In the genomic region with DNA sequence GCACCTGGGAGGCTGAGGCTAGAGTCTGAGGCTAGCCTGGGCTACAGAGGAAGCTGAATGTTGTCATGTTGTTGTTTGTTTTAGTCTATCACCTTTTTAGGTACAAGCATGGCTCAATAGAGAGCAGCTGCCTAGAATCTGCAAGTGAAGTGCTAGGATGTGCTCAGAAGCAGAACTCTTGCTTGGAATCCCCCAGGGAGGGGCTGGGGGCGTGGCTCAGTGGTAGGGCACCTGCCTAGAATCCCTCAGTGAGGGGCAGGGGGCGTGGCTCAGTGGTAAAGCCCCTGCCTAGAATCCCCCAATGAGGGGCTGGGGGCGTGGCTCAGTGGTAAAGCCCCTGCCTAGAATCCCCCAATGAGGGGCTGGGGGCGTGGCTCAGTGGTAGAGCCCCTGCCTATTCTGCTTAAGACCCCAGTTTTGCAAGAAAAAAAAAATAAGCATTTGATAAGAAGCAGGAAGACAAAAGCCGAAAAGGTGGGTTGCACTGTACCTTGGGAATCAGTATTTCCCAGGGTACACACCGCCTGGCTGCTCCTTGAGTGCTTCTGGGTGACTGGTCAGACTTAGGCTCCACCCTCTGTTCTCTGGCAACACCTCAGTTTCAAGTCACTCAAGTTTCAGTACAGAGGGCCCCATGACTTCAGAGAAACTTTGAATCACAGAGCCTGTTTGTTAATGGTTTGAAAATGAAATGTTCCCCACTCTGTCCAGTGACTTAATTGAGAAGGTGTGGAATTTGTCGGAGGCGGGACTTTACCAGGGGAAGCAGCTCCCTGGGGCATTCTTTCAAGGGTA, we compare ENCODE assay signal across 16 mouse cellular contexts. TPM values are rescaled to one million over a fixed set of nuclear protein-coding genes. Genes with fewer than 3 reads are reported as not detected.
DNase-seq lines count a peak whose midpoint lies in the region; ATAC-seq and TF ChIP-seq lines count a peak whose summit lies in the region.
"Had no signal": no experiment of that assay in that cellular context is flagged by ENCODE, and none has a peak within 500 bp of the region (broad histone marks: within the 10 kb centered on the region; RNA-seq: fewer than 3 reads in every experiment).

No protein-coding gene starts in this region.

- no peak for ATAC-seq in midbrain, embryonic 16.5 days
- peak; percentile 82 for ATAC-seq in stomach, postnatal 0 days (ENCODE audit: low FRiP score, low TSS enrichment)
- ATAC-seq in liver, embryonic 11.5 days (replicated peaks; ENCODE audit: low FRiP score) = no peak
- ATAC-seq in intestine, embryonic 15.5 days = no peak
- ATAC-seq: forebrain, embryonic 15.5 days; inflammation-experienced regulatory T-cells, adult 6 months; midbrain, embryonic 15.5 days had no signal

- 75% methylated on average over 8 of the region's 8 CpGs for WGBS in midbrain, embryonic 10.5 days
- WGBS in midbrain, embryonic 16.5 days = 83% methylated on average over 8 of the region's 8 CpGs
- 68% methylated on average over 8 of the region's 8 CpGs for WGBS in stomach, postnatal 0 days
- 62% methylated on average over 8 of the region's 8 CpGs for WGBS in liver, embryonic 11.5 days
- WGBS in limb, embryonic 10.5 days = 80% methylated on average over 8 of the region's 8 CpGs
- 83% methylated on average over 8 of the region's 8 CpGs for WGBS in intestine, embryonic 15.5 days

- TF ChIP-seq POLR2A in embryonic fibroblast, embryonic 13.5 days (IDR thresholded peaks at IDR 0.05; ENCODE audit: low read depth, low read length) = no peak

- TF ChIP-seq EP300 in stomach, postnatal 0 days (optimal IDR thresholded peaks at IDR 0.05) = no peak

- no peak overlapping the region for H3K4me3 ChIP-seq in midbrain, embryonic 10.5 days
- H3K4me3 ChIP-seq in midbrain, embryonic 16.5 days (ENCODE audit: low read depth, low read length) = no peak overlapping the region
- H3K4me3 ChIP-seq in embryonic fibroblast, embryonic 13.5 days (ENCODE audit: insufficient read depth, low read length) = no peak overlapping the region
- H3K4me3 ChIP-seq in stomach, postnatal 0 days (ENCODE audit: low read depth, low read length) = no peak overlapping the region
- no peak overlapping the region for H3K4me3 ChIP-seq in liver, embryonic 11.5 days (ENCODE audit: low read depth, low read length)
- H3K4me3 ChIP-seq in limb, embryonic 10.5 days = no peak overlapping the region
- H3K4me3 ChIP-seq in intestine, embryonic 15.5 days (replicated peaks) = no peak overlapping the region
- H3K4me3 ChIP-seq: forebrain, embryonic 15.5 days; midbrain, embryonic 15.5 days had no signal

- TF ChIP-seq CTCF in embryonic fibroblast, embryonic 13.5 days (IDR thresholded peaks at IDR 0.05; ENCODE audit: borderline replicate concordance, insufficient read depth, low read length) = no peak
- no peak for TF ChIP-seq CTCF in stomach, postnatal 0 days (IDR thresholded peaks at IDR 0.05; ENCODE audit: low read depth)

- H3K9ac ChIP-seq in midbrain, embryonic 16.5 days (ENCODE audit: low read depth, low read length) = no peak overlapping the region
- H3K9ac ChIP-seq in stomach, postnatal 0 days (ENCODE audit: low read length) = no peak overlapping the region
- H3K9ac ChIP-seq in liver, embryonic 11.5 days (ENCODE audit: low read depth, low read length) = no peak overlapping the region
- no peak overlapping the region for H3K9ac ChIP-seq in intestine, embryonic 15.5 days
- H3K9ac ChIP-seq: forebrain, embryonic 15.5 days; liver, embryonic 14.5 days; midbrain, embryonic 15.5 days had no signal

- H3K36me3 ChIP-seq in midbrain, embryonic 10.5 days = no peaks in the 10 kb centered on the region
- H3K36me3 ChIP-seq in midbrain, embryonic 16.5 days (ENCODE audit: control insufficient read depth, insufficient read depth, low read length) = no peaks in the 10 kb centered on the region
- H3K36me3 ChIP-seq in stomach, postnatal 0 days (ENCODE audit: control insufficient read depth, insufficient read depth, low read length) = no peaks in the 10 kb centered on the region
- H3K36me3 ChIP-seq in liver, embryonic 11.5 days (ENCODE audit: control insufficient read depth, insufficient read depth, low read length) = no peaks in the 10 kb centered on the region
- H3K36me3 ChIP-seq in limb, embryonic 10.5 days = no peaks in the 10 kb centered on the region
- H3K36me3 ChIP-seq in intestine, embryonic 15.5 days = no peaks in the 10 kb centered on the region
- H3K36me3 ChIP-seq: forebrain, embryonic 15.5 days; midbrain, embryonic 15.5 days had no signal

- 0 out of 2 replicates have a peak, but pooled peaks cover 5% of the 10 kb centered on the region for H3K27me3 ChIP-seq in midbrain, embryonic 10.5 days (ENCODE audit: low read depth, poor library complexity, severe bottlenecking)
- H3K27me3 ChIP-seq in midbrain, embryonic 16.5 days (ENCODE audit: control insufficient read depth, insufficient read depth, low read depth, low read length) = no peaks in the 10 kb centered on the region
- H3K27me3 ChIP-seq in stomach, postnatal 0 days (ENCODE audit: control insufficient read depth, insufficient read depth, low read length) = no peaks in the 10 kb centered on the region
- peaks cover 5% of the 10 kb centered on the region; the same call in 1 of the 2 replicates for H3K27me3 ChIP-seq in liver, embryonic 11.5 days (replicated peaks; ENCODE audit: control insufficient read depth, insufficient read depth, low read length)
- H3K27me3 ChIP-seq in limb, embryonic 10.5 days (ENCODE audit: low read depth, poor library complexity, severe bottlenecking) = peaks cover 7% of the 10 kb centered on the region; the same call in 1 of the 2 replicates
- no peaks in the 10 kb centered on the region for H3K27me3 ChIP-seq in intestine, embryonic 15.5 days (replicated peaks)
- H3K27me3 ChIP-seq: forebrain, embryonic 15.5 days; midbrain, embryonic 15.5 days had no signal

- H3K9me3 ChIP-seq in midbrain, embryonic 10.5 days (replicated peaks) = no peaks in the 10 kb centered on the region
- H3K9me3 ChIP-seq in midbrain, embryonic 16.5 days (replicated peaks; ENCODE audit: control insufficient read depth, low read length, poor library complexity, severe bottlenecking) = no peaks in the 10 kb centered on the region
- H3K9me3 ChIP-seq in stomach, postnatal 0 days (ENCODE audit: control insufficient read depth, low read length) = no peaks in the 10 kb centered on the region
- no peaks in the 10 kb centered on the region for H3K9me3 ChIP-seq in liver, embryonic 11.5 days (ENCODE audit: control insufficient read depth, low read length)
- no peaks in the 10 kb centered on the region for H3K9me3 ChIP-seq in limb, embryonic 10.5 days (replicated peaks)
- H3K9me3 ChIP-seq in intestine, embryonic 15.5 days = no peaks in the 10 kb centered on the region
- H3K9me3 ChIP-seq: forebrain, embryonic 15.5 days; midbrain, embryonic 15.5 days had no signal

- DNase-seq in midbrain, embryonic 10.5 days (ENCODE audit: low spot score) = no peak
- DNase-seq in kidney, postnatal 25 days = peak; percentile 36 to 81
- DNase-seq in stomach, postnatal 0 days (ENCODE audit: low spot score) = peak; percentile 70
- DNase-seq in liver, embryonic 11.5 days (ENCODE audit: low spot score) = no peak
- no peak for DNase-seq in limb, embryonic 10.5 days (ENCODE audit: low spot score)
- DNase-seq: adrenal gland, postnatal 25 days; cerebellum, adult 11-12 months; gastrocnemius, postnatal 25 days had no signal

- H3K4me1 ChIP-seq in midbrain, embryonic 10.5 days = peaks cover 22% of the 10 kb centered on the region
- 0 out of 2 replicates have a peak, but pooled peaks cover 2% of the 10 kb centered on the region for H3K4me1 ChIP-seq in midbrain, embryonic 16.5 days (ENCODE audit: control insufficient read depth, insufficient read depth, low read length)
- peaks cover 9% of the 10 kb centered on the region; the same call in 1 of the 2 replicates for H3K4me1 ChIP-seq in embryonic fibroblast, embryonic 13.5 days (ENCODE audit: control insufficient read depth, insufficient read depth, low read length)
- H3K4me1 ChIP-seq in stomach, postnatal 0 days (replicated peaks; ENCODE audit: control insufficient read depth, insufficient read depth) = peaks cover 13% of the 10 kb centered on the region
- no peaks in the 10 kb centered on the region for H3K4me1 ChIP-seq in liver, embryonic 11.5 days (replicated peaks; ENCODE audit: control insufficient read depth, insufficient read depth, low read length)
- peaks cover 15% of the 10 kb centered on the region for H3K4me1 ChIP-seq in limb, embryonic 10.5 days
- H3K4me1 ChIP-seq in intestine, embryonic 15.5 days (replicated peaks) = peaks cover 19% of the 10 kb centered on the region

- no peak overlapping the region for H3K4me2 ChIP-seq in midbrain, embryonic 16.5 days (ENCODE audit: low read length)
- H3K4me2 ChIP-seq in stomach, postnatal 0 days (replicated peaks; ENCODE audit: low read depth) = no peak overlapping the region
- H3K4me2 ChIP-seq in liver, embryonic 11.5 days = no peak overlapping the region
- no peak overlapping the region for H3K4me2 ChIP-seq in intestine, embryonic 15.5 days (replicated peaks)
- H3K4me2 ChIP-seq: forebrain, embryonic 15.5 days; midbrain, embryonic 15.5 days had no signal

- 0 out of 2 replicates have a peak overlapping the region, but pooled peaks have one; percentile 3 for H3K27ac ChIP-seq in midbrain, embryonic 10.5 days (replicated peaks)
- no peak overlapping the region for H3K27ac ChIP-seq in midbrain, embryonic 16.5 days (ENCODE audit: low read length)
- peak overlapping the region; percentile 41; the same call in 1 of the 2 replicates for H3K27ac ChIP-seq in embryonic fibroblast, embryonic 13.5 days (ENCODE audit: insufficient read depth, low read length)
- H3K27ac ChIP-seq in stomach, postnatal 0 days (replicated peaks) = peak overlapping the region; percentile 56
- no peak overlapping the region for H3K27ac ChIP-seq in liver, embryonic 11.5 days (ENCODE audit: low read depth, low read length)
- no peak overlapping the region for H3K27ac ChIP-seq in limb, embryonic 10.5 days
- no peak overlapping the region for H3K27ac ChIP-seq in intestine, embryonic 15.5 days
- H3K27ac ChIP-seq: forebrain, embryonic 15.5 days; liver, embryonic 14.5 days; midbrain, embryonic 15.5 days had no signal

RNA-seq across cellular contexts. Expression of gene Upk3bl, which starts 1.2 kb away (rescaled TPM):
- 0.50 and 0.72 TPM in 2 replicates for polyA plus RNA-seq in midbrain, embryonic 10.5 days (2016; fragmentation: Nextera tagmentation; extraction: Ambion mirVana)
- polyA plus RNA-seq in midbrain, embryonic 16.5 days (2015; fragmentation: Nextera tagmentation; extraction: Ambion mirVana) = 0.19 TPM in 1 of 2 replicates, not detected in the other
- polyA plus RNA-seq in embryonic fibroblast, embryonic 13.5 days (2011; ENCODE audit: insufficient read length, low read depth, missing spikeins) = not detected in 2 replicates
- 27.4 and 56.0 TPM in 2 replicates for polyA plus RNA-seq in stomach, postnatal 0 days (2015; fragmentation: Nextera tagmentation; extraction: Ambion mirVana)
- polyA plus RNA-seq in liver, embryonic 11.5 days (2014; fragmentation: Nextera tagmentation; extraction: Ambion mirVana) = 0.78 and 0.97 TPM in 2 replicates
- 3.5 and 4.9 TPM in 2 replicates for polyA plus RNA-seq in limb, embryonic 10.5 days (2016; fragmentation: Nextera tagmentation; extraction: Ambion mirVana)
- polyA plus RNA-seq in intestine, embryonic 15.5 days (2015; fragmentation: Nextera tagmentation; extraction: Ambion mirVana) = 1.4 and 1.9 TPM in 2 replicates
- polyA plus RNA-seq: forebrain, embryonic 15.5 days; heart, postnatal 0 days; inflammation-experienced regulatory T-cells, adult 6 months; midbrain, embryonic 15.5 days had no signal

RNA-seq across cellular contexts. Expression of gene Upk3b, which starts 14.8 kb away (rescaled TPM):
- 0.10 TPM in 1 of 2 replicates, not detected in the other for polyA plus RNA-seq in midbrain, embryonic 10.5 days (2016; fragmentation: Nextera tagmentation; extraction: Ambion mirVana)
- 0.05 TPM in 1 of 2 replicates, not detected in the other for polyA plus RNA-seq in midbrain, embryonic 16.5 days (2015; fragmentation: Nextera tagmentation; extraction: Ambion mirVana)
- 0.23 and 1.0 TPM in 2 replicates for polyA plus RNA-seq in embryonic fibroblast, embryonic 13.5 days (2011; ENCODE audit: insufficient read length, low read depth, missing spikeins)
- polyA plus RNA-seq in stomach, postnatal 0 days (2015; fragmentation: Nextera tagmentation; extraction: Ambion mirVana) = 22.8 and 27.7 TPM in 2 replicates
- polyA plus RNA-seq in liver, embryonic 11.5 days (2014; fragmentation: Nextera tagmentation; extraction: Ambion mirVana) = 15.2 and 16.6 TPM in 2 replicates
- polyA plus RNA-seq in limb, embryonic 10.5 days (2016; fragmentation: Nextera tagmentation; extraction: Ambion mirVana) = 1.5 and 5.5 TPM in 2 replicates
- 42.9 and 45.6 TPM in 2 replicates for polyA plus RNA-seq in intestine, embryonic 15.5 days (2015; fragmentation: Nextera tagmentation; extraction: Ambion mirVana)
- polyA plus RNA-seq: forebrain, embryonic 15.5 days; midbrain, embryonic 15.5 days had no signal

RNA-seq across cellular contexts. Expression of gene Rasa4, which starts 30.7 kb away (rescaled TPM):
- polyA plus RNA-seq in midbrain, embryonic 10.5 days (2016; fragmentation: Nextera tagmentation; extraction: Ambion mirVana) = 3.6 and 6.3 TPM in 2 replicates
- 22.0 and 29.1 TPM in 2 replicates for polyA plus RNA-seq in midbrain, embryonic 16.5 days (2015; fragmentation: Nextera tagmentation; extraction: Ambion mirVana)
- polyA plus RNA-seq in embryonic fibroblast, embryonic 13.5 days (2011; ENCODE audit: insufficient read length, low read depth, missing spikeins) = 20.6 and 39.8 TPM in 2 replicates
- 4.0 and 4.7 TPM in 2 replicates for polyA plus RNA-seq in stomach, postnatal 0 days (2015; fragmentation: Nextera tagmentation; extraction: Ambion mirVana)
- polyA plus RNA-seq in liver, embryonic 11.5 days (2014; fragmentation: Nextera tagmentation; extraction: Ambion mirVana) = 1.7 TPM in 2 replicates
- polyA plus RNA-seq in limb, embryonic 10.5 days (2016; fragmentation: Nextera tagmentation; extraction: Ambion mirVana) = 1.1 and 2.4 TPM in 2 replicates
- polyA plus RNA-seq in intestine, embryonic 15.5 days (2015; fragmentation: Nextera tagmentation; extraction: Ambion mirVana) = 16.3 and 19.4 TPM in 2 replicates

RNA-seq across cellular contexts. Expression of gene Dtx2, which starts 58.5 kb away (rescaled TPM):
- polyA plus RNA-seq in midbrain, embryonic 10.5 days (2016; fragmentation: Nextera tagmentation; extraction: Ambion mirVana) = 36.3 and 39.6 TPM in 2 replicates
- polyA plus RNA-seq in midbrain, embryonic 16.5 days (2015; fragmentation: Nextera tagmentation; extraction: Ambion mirVana) = 24.0 and 26.1 TPM in 2 replicates
- 8.5 and 10.9 TPM in 2 replicates for polyA plus RNA-seq in embryonic fibroblast, embryonic 13.5 days (2011; ENCODE audit: insufficient read length, low read depth, missing spikeins)
- 13.5 and 16.2 TPM in 2 replicates for polyA plus RNA-seq in stomach, postnatal 0 days (2015; fragmentation: Nextera tagmentation; extraction: Ambion mirVana)
- polyA plus RNA-seq in liver, embryonic 11.5 days (2014; fragmentation: Nextera tagmentation; extraction: Ambion mirVana) = 20.0 and 20.3 TPM in 2 replicates
- 41.5 and 42.3 TPM in 2 replicates for polyA plus RNA-seq in limb, embryonic 10.5 days (2016; fragmentation: Nextera tagmentation; extraction: Ambion mirVana)
- 20.8 and 21.4 TPM in 2 replicates for polyA plus RNA-seq in intestine, embryonic 15.5 days (2015; fragmentation: Nextera tagmentation; extraction: Ambion mirVana)

Comparison
In these comparisons a context has a peak if more than half of its experiments do, and no peak if none do; other contexts are left out.
1. H3K27ac ChIP-seq: peak in midbrain, embryonic 10.5 days (single experiment), embryonic fibroblast, embryonic 13.5 days (single experiment) and stomach, postnatal 0 days (single experiment); none in midbrain, embryonic 16.5 days (single experiment), liver, embryonic 11.5 days (single experiment), limb, embryonic 10.5 days (single experiment) and intestine, embryonic 15.5 days (single experiment).
2. DNase-seq: peak in kidney, postnatal 25 days (2 of 2) and stomach, postnatal 0 days (single experiment); none in midbrain, embryonic 10.5 days (single experiment), liver, embryonic 11.5 days (single experiment) and limb, embryonic 10.5 days (single experiment).